Mouse (Mus musculus) testis, adult 2 months (tissue): Measurements from ENCODE around the gene Ccdc163. TPM values are rescaled to one million over a fixed set of nuclear protein-coding genes. Genes with fewer than 3 reads are reported as not detected.

Experiments used
- H3K27ac ChIP-seq: fragments of 200-500 bp; 2 replicates; pipeline ENCODE4 v1.5.1; 2012; ENCODE audit warnings: low read depth, low read length; ENCODE audit not compliant: control insufficient read depth, insufficient read depth
- H3K27me3 ChIP-seq: fragments of 200-500 bp; 2 replicates; pipeline ENCODE4 v1.6.1; 2012; ENCODE audit warnings: mild to moderate bottlenecking, low read length, moderate library complexity; ENCODE audit not compliant: control insufficient read depth, insufficient read depth
- H3K36me3 ChIP-seq: fragments of 200-500 bp; 2 replicates; pipeline ENCODE4 v1.6.1; 2012; ENCODE audit warnings: mild to moderate bottlenecking, low read length; ENCODE audit not compliant: control insufficient read depth, insufficient read depth
- H3K4me1 ChIP-seq: fragments of 200-500 bp; 2 replicates; pipeline ENCODE4 v1.6.1; 2012; ENCODE audit warnings: low read length; ENCODE audit not compliant: control insufficient read depth, insufficient read depth
- H3K4me3 ChIP-seq: fragments of 200-500 bp; 2 replicates; pipeline ENCODE4 v1.5.1; 2012; ENCODE audit warnings: low read depth, mild to moderate bottlenecking, low read length, moderate library complexity, mixed read lengths; ENCODE audit not compliant: control insufficient read depth
- CTCF ChIP-seq: fragments of 200-500 bp; IDR thresholded peaks from 2 replicates; pipeline ENCODE4 v1.5.1; 2012; ENCODE audit warnings: low read depth, mild to moderate bottlenecking, inconsistent platforms, low read length, moderate library complexity; ENCODE audit not compliant: control insufficient read depth, insufficient read depth, insufficient replicate concordance
- POLR2A ChIP-seq: fragments of 200-500 bp; IDR thresholded peaks from 2 replicates; pipeline ENCODE4 v1.6.1; 2012; ENCODE audit warnings: low read depth, mild to moderate bottlenecking, inconsistent platforms, low read length, moderate library complexity; ENCODE audit not compliant: control insufficient read depth
- polyA plus RNA-seq: library from polyadenylated mRNA; depleted of rRNA; stranded (reverse); fragments of >200 nt; gene quantifications from 2 replicates; pipeline ENCODE4 v1.2.3, GENCODE M21; 2012

Gene Ccdc163
- polyA plus RNA-seq, 1 experiment: 214 TPM

DNA sequence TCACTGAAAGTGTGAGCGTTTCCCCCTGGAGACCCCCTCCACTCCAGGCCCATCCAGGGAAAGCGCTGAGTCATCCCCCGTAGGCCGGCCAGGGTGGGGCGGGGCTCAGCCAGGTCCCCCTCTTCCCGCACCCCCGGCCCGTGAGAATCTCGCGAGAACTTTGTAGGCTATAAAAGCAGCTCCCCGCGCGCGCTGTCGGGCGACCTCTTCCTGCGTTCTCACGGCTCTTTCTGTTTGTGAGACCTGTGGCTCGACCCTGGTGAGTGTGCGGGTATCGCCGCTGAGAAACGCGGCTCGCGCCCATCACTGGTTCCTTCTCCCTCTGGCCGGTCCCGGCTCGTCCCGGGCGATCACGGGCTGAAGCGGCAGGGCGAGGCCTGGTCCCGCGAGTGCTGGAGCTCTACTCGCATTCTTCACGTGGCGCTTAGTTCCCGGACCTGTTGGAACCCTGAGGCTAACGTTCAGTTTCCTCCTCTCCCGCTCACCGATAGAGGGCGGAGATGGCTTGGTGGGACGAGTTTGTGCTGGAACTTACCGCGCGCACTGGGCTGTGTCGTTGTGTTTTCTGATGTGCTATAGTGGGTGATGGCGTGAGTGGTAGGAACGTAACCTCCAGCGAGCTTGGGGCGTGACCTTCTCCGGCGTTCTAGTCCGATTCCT is 22.8 kb upstream of the Ccdc163 start, which contains the start of gene Prdx1:
Gene Prdx1 (plus strand): TSS at position 143 of the 660 bp plus-strand sequence.
- Histone ChIP-seq H3K27ac (peak within 1 kb of the TSS; percentile 99), H3K4me3 (peak within 1 kb of the TSS; percentile 100), H3K27me3 (no peaks in the 10 kb centered on the region), H3K36me3 (no peaks in the 10 kb centered on the region), H3K4me1 (peaks cover 10% of the 10 kb centered on the region)
- TF ChIP-seq CTCF (peak; percentile 68; the same call in 1 of the 2 replicates), POLR2A (peak; percentile 99)

GRCm38 (mm10) chr4:116687041-116687440 is 21.3 kb upstream of the Ccdc163 start:
- Histone ChIP-seq H3K27me3 (no peaks in the 10 kb centered on the region), H3K27ac (no peak overlapping the region; the same call in 1 of the 2 replicates), H3K36me3 (no peaks in the 10 kb centered on the region), H3K4me1 (peaks cover 10% of the 10 kb centered on the region), H3K4me3 (no peak overlapping the region; the same call in 1 of the 2 replicates)
- TF ChIP-seq POLR2A (no peak), CTCF (no peak)

DNA sequence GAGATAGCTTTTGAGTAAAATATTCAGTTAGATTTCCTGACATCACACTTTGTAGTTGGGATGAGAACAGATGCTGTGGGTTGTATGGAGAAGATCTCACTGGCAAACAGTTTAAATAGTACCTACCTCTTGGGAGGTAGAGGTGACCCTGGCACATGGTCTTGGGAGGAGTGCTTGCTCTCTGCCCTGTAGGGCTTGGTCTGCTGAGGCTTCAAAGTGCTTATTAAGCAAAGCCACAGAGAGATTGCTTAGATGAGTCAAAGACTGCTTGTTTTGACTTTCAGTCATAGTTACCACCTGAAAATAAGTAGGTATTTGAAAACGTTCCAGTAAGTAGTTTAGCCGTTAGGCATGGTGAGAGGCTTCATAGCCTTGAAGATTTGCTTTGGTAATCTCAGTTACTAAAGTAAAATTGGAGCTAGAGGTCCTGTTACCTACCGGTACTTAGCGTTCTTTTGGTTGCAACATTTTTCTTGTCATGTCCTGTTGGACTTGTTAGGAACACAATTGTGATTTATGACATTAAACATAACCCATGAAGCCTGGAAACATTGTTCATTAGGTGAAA is 18.9 kb upstream of the Ccdc163 start:
- H3K27ac ChIP-seq: no peak overlapping the region
- 0 out of 2 replicates have a peak, but pooled peaks cover 2% of the 10 kb centered on the region for H3K36me3 ChIP-seq
- H3K27me3 ChIP-seq: no peaks in the 10 kb centered on the region
- no peak for TF ChIP-seq POLR2A
- TF ChIP-seq CTCF: no peak
- no peak overlapping the region for H3K4me3 ChIP-seq
- peaks cover 10% of the 10 kb centered on the region for H3K4me1 ChIP-seq

GRCm38 (mm10) chr4:116692146-116692545 is 16.2 kb upstream of the Ccdc163 start:
- Histone ChIP-seq H3K36me3 (0 out of 2 replicates have a peak, but pooled peaks cover 2% of the 10 kb centered on the region), H3K27ac (no peak overlapping the region), H3K4me1 (no peaks in the 10 kb centered on the region; the same call in 1 of the 2 replicates), H3K27me3 (no peaks in the 10 kb centered on the region), H3K4me3 (no peak overlapping the region)
- TF ChIP-seq POLR2A: no peak
- no peak for TF ChIP-seq CTCF

- H3K4me3 ChIP-seq: no peak overlapping the region
- no peaks in the 10 kb centered on the region for H3K4me1 ChIP-seq
- H3K27ac ChIP-seq: no peak overlapping the region
- TF ChIP-seq CTCF (no peak), POLR2A (no peak)
- H3K36me3 ChIP-seq: 0 out of 2 replicates have a peak, but pooled peaks cover 2% of the 10 kb centered on the region
- H3K27me3 ChIP-seq: no peaks in the 10 kb centered on the region
Measured at GRCm38 (mm10) chr4:116693785-116694184, 14.5 kb upstream of the Ccdc163 start.

DNA sequence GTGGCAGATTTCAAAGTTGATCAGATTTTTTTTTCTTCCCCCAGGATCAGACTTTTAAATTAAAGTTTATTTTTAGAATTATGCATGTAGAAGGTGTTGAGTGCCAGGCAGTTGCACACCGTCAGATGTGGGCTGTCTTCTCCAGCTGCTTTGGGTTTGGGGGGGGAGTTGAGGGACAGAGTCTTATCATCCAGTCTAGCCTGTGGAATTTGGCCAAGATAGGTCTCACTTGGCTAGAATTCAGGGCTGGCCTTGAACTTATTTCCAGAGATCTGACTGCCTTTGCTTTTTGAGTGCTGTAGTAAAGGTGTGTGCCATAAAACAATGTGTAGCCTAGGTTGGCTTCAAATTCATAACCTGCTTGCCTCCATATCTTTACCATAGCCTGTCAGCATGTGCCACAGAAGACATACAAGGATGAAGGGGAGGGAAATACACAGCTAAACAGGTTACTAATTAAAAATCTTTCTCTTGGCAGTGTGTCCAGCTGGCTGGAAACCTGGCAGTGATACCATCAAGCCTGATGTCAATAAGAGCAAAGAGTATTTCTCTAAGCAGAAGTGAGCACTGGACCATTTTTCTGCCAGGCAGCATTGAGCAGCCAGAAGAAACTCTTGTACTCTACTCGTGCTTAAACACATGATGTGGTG is 9.5 kb upstream of the Ccdc163 start:
- H3K27me3 ChIP-seq: no peaks in the 10 kb centered on the region
- H3K36me3 ChIP-seq: no peaks in the 10 kb centered on the region
- H3K27ac ChIP-seq: no peak overlapping the region
- no peak overlapping the region for H3K4me3 ChIP-seq
- no peaks in the 10 kb centered on the region for H3K4me1 ChIP-seq
- TF ChIP-seq POLR2A: no peak
- TF ChIP-seq CTCF: no peak

DNA sequence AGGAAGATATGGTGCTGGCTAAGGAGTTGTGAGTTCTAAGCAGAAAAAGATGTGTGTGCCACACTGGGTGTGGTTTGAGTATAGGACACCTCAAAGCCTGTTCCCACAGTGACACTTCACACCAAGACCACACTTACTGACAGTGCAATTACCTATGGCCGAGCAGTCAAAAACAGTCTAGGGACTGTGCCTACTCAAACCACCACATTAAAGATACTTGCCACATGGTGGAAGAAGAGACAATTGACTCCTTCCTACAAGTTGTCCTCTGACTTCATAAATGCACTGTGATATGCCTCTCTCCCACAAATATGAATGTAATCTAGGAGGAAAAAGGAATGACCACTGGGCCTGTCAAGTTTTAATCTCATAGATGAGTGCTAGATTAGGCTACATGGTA is 7.3 kb upstream of the Ccdc163 start:
- no peaks in the 10 kb centered on the region for H3K27me3 ChIP-seq
- H3K4me1 ChIP-seq: no peaks in the 10 kb centered on the region
- no peaks in the 10 kb centered on the region for H3K36me3 ChIP-seq
- H3K27ac ChIP-seq: no peak overlapping the region
- H3K4me3 ChIP-seq: no peak overlapping the region
- TF ChIP-seq CTCF (no peak), POLR2A (no peak)
